17 mouse cellular contexts compared by ENCODE assay signal in the genomic region with DNA sequence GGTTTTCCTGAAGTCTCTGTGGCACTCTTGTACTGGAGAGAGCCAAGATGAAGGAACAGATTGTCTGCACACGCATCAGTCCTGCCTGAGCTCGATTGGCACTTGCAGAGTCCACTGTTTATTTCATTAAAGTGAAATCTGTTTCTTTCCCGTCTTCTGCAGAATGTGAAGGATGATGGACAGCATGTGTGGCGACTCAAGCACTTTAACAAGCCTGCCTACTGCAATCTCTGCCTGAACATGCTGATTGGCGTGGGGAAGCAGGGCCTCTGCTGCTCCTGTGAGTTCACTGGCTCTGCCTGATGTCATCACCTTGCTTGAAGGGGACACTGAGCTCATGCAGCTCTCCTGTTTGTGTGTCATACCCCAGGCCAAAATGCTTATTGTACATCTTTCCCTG.
DNase-seq lines count a peak whose midpoint lies in the region; ATAC-seq and TF ChIP-seq lines count a peak whose summit lies in the region.
"Had no signal": no experiment of that assay in that cellular context is flagged by ENCODE, and none has a peak within 500 bp of the region (broad histone marks: within the 10 kb centered on the region; RNA-seq: fewer than 3 reads in every experiment).

No protein-coding gene starts in this region.

- no peaks in the 10 kb centered on the region for H3K27me3 ChIP-seq in heart, embryonic 10.5 days (ENCODE audit: insufficient read depth, poor library complexity, severe bottlenecking)
- H3K27me3 ChIP-seq in hindbrain, postnatal 0 days (ENCODE audit: insufficient read depth, low read length), result no peaks in the 10 kb centered on the region
- no peaks in the 10 kb centered on the region for H3K27me3 ChIP-seq in hindbrain, embryonic 13.5 days
- H3K27me3 ChIP-seq: embryonic facial prominence, embryonic 15.5 days had no signal

- H3K9ac ChIP-seq in hindbrain, postnatal 0 days (replicated peaks; ENCODE audit: low read length), result no peak overlapping the region
- no peak overlapping the region for H3K9ac ChIP-seq in hindbrain, embryonic 13.5 days
- H3K9ac ChIP-seq: embryonic facial prominence, embryonic 15.5 days; hindbrain, embryonic 14.5 days had no signal

- H3K9me3 ChIP-seq in heart, embryonic 10.5 days, result no peaks in the 10 kb centered on the region
- no peaks in the 10 kb centered on the region for H3K9me3 ChIP-seq in hindbrain, postnatal 0 days (ENCODE audit: low read length)
- H3K9me3 ChIP-seq in hindbrain, embryonic 13.5 days, result no peaks in the 10 kb centered on the region
- H3K9me3 ChIP-seq: embryonic facial prominence, embryonic 15.5 days had no signal

- peak overlapping the region; percentile 40; the same call in 1 of the 2 replicates for H3K4me3 ChIP-seq in heart, embryonic 10.5 days
- H3K4me3 ChIP-seq in hindbrain, postnatal 0 days (ENCODE audit: low read length), result no peak overlapping the region
- no peak overlapping the region for H3K4me3 ChIP-seq in hindbrain, embryonic 13.5 days
- H3K4me3 ChIP-seq: embryonic facial prominence, embryonic 15.5 days had no signal

- no peak for TF ChIP-seq CTCF in hindbrain, postnatal 0 days (IDR thresholded peaks at IDR 0.05; ENCODE audit: low read depth)

- 28% methylated on average over 5 of the region's 5 CpGs for WGBS in heart, embryonic 10.5 days
- 62% methylated on average over 5 of the region's 5 CpGs for WGBS in hindbrain, postnatal 0 days
- 74% methylated on average over 5 of the region's 5 CpGs for WGBS in hindbrain, embryonic 13.5 days

- no peak overlapping the region for H3K4me2 ChIP-seq in hindbrain, postnatal 0 days (ENCODE audit: low read depth, low read length)
- H3K4me2 ChIP-seq in hindbrain, embryonic 13.5 days, result no peak overlapping the region
- H3K4me2 ChIP-seq: embryonic facial prominence, embryonic 15.5 days; hindbrain, embryonic 14.5 days had no signal

- H3K27ac ChIP-seq in heart, embryonic 10.5 days, result peak overlapping the region; percentile 29; the same call in 1 of the 2 replicates
- H3K27ac ChIP-seq in hindbrain, postnatal 0 days, result no peak overlapping the region
- no peak overlapping the region for H3K27ac ChIP-seq in hindbrain, embryonic 13.5 days
- H3K27ac ChIP-seq: embryonic facial prominence, embryonic 15.5 days; hindbrain, embryonic 14.5 days had no signal

- no peaks in the 10 kb centered on the region for H3K36me3 ChIP-seq in heart, embryonic 10.5 days
- no peaks in the 10 kb centered on the region for H3K36me3 ChIP-seq in hindbrain, postnatal 0 days (ENCODE audit: insufficient read depth, low read length)
- H3K36me3 ChIP-seq in hindbrain, embryonic 13.5 days, result no peaks in the 10 kb centered on the region
- H3K36me3 ChIP-seq: embryonic facial prominence, embryonic 15.5 days had no signal

- DNase-seq in heart, embryonic 10.5 days (ENCODE audit: low spot score), result peak; percentile 84
- DNase-seq in heart, adult 9 months (ENCODE audit: low spot score in 2 of 2), result no peak
- DNase-seq in hindbrain, postnatal 0 days (ENCODE audit: low spot score), result no peak
- DNase-seq in forelimb bud, embryonic 11.5 days (ENCODE audit: low read depth, low spot score), result peak; percentile 6
- DNase-seq in lung, postnatal 4 days, result peak; percentile 4 to 61
- DNase-seq in adipocyte (ENCODE audit: low spot score), result no peak
- no peak for DNase-seq in right cerebral cortex, adult 2 months (ENCODE audit: low spot score in 2 of 2)
- DNase-seq: cerebellum, adult 18-20 months; gastrocnemius, postnatal 25 days; kidney, postnatal 14 days; liver; midbrain, embryonic 14.5 days; thymus, adult 2 months had no signal

- peak; percentile 59; the same call in 1 of the 2 replicates for ATAC-seq in hindbrain, postnatal 0 days
- no peak for ATAC-seq in hindbrain, embryonic 13.5 days (ENCODE audit: low FRiP score)
- ATAC-seq: intestine, postnatal 0 days had no signal

- no peaks in the 10 kb centered on the region for H3K4me1 ChIP-seq in heart, embryonic 10.5 days
- H3K4me1 ChIP-seq in hindbrain, postnatal 0 days (ENCODE audit: insufficient read depth, low read length), result no peaks in the 10 kb centered on the region
- no peaks in the 10 kb centered on the region for H3K4me1 ChIP-seq in hindbrain, embryonic 13.5 days (replicated peaks)
- H3K4me1 ChIP-seq: embryonic facial prominence, embryonic 15.5 days had no signal

Comparison
In these comparisons a context has a peak if more than half of its experiments do, and no peak if none do; other contexts are left out.
1. DNase-seq: peak in heart, embryonic 10.5 days (single experiment), forelimb bud, embryonic 11.5 days (single experiment) and lung, postnatal 4 days (2 of 2); none in heart, adult 9 months (0 of 2), hindbrain, postnatal 0 days (single experiment), adipocyte (single experiment) and right cerebral cortex, adult 2 months (0 of 2).